Mouse (Mus musculus) limb, embryonic 12.5 days (tissue): ENCODE results near the gene Hs6st3. TPM values are rescaled to one million over a fixed set of nuclear protein-coding genes. Genes with fewer than 3 reads are reported as not detected.

Source experiments
- ATAC-seq: fragments of 200-750 bp; cut with Nextera tagmentation; 2 replicates; pipeline ENCODE4 v1.8.0; 2017; ENCODE audit warnings: low read depth, moderate TSS enrichment; ENCODE audit not compliant: insufficient number of reproducible peaks, insufficient read depth, low FRiP score, low TSS enrichment
- H3K27ac ChIP-seq: fragments of 300-500 bp; sonication (generic); 2 replicates; pipeline ENCODE4 v1.5.1; 2016; ENCODE audit warnings: mild to moderate bottlenecking, moderate library complexity
- H3K27me3 ChIP-seq: fragments of 300-500 bp; sonication (generic); 2 replicates; pipeline ENCODE4 v1.6.1; 2016; ENCODE audit warnings: mild to moderate bottlenecking, moderate library complexity
- H3K36me3 ChIP-seq: fragments of 300-500 bp; sonication (generic); 2 replicates; pipeline ENCODE4 v1.6.1; 2016; ENCODE audit warnings: mild to moderate bottlenecking, moderate library complexity
- H3K4me1 ChIP-seq: fragments of 300-500 bp; sonication (generic); replicated peaks from 2 replicates; pipeline ENCODE4 v1.6.1; 2016
- H3K4me2 ChIP-seq: fragments of 300-500 bp; sonication (generic); 2 replicates; pipeline ENCODE4 v1.6.1; 2016; ENCODE audit warnings: mild to moderate bottlenecking, moderate library complexity
- H3K4me3 ChIP-seq: fragments of 300-500 bp; sonication (generic); replicated peaks from 2 replicates; pipeline ENCODE4 v1.5.1; 2016; ENCODE audit warnings: mild to moderate bottlenecking
- H3K9ac ChIP-seq: fragments of 300-500 bp; sonication (generic); replicated peaks from 2 replicates; pipeline ENCODE4 v1.6.1; 2016; ENCODE audit warnings: mild to moderate bottlenecking, moderate library complexity
- H3K9me3 ChIP-seq: fragments of 300-500 bp; sonication (generic); 2 replicates; pipeline ENCODE4 v1.6.1; 2016; ENCODE audit warnings: mild to moderate bottlenecking, moderate library complexity
- WGBS: fragments of 180-500 bp; shearing (Covaris S2); methylation state at CpG from one replicate; pipeline ENCODE4 v1.1.7; 2016; 5-methylcytosine and 5-hydroxymethylcytosine counted together
- polyA plus RNA-seq: library from polyadenylated mRNA; unstranded; fragments of >200 nt; fragmentation: Nextera tagmentation; extraction: Ambion mirVana; gene quantifications from 2 replicates; pipeline ENCODE4 v1.2.1, GENCODE M21; 2016

The Hs6st3 gene
- polyA plus RNA-seq, 1 experiment from 2014 or later = 0.31 TPM

DNA sequence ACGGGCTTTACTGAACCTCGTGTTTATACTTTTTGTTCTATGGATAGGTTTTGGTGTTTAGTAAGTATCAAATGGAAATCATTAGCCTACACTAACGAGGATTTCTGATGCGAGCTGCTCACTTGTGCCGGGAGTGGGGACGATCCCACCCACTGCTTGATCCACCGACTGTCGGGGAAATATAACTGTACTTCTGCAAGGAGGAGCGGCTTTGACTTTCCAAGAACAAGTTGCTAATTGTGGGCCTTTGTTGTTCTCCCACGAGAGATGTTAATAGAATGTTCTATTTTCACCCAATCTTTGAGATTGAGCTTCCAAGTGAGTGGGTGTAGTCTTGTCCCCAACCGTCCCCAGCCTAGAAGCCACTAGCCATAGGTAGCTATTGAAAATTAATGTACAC lies 209.1 kb downstream of the Hs6st3 start:
- Histone ChIP-seq H3K27me3 (no peaks in the 10 kb centered on the region; the same call in 1 of the 2 replicates), H3K4me2 (peak overlapping the region; percentile 28), H3K27ac (no peak overlapping the region), H3K9me3 (no peaks in the 10 kb centered on the region), H3K4me3 (no peak overlapping the region), H3K9ac (no peak overlapping the region), H3K36me3 (no peaks in the 10 kb centered on the region), H3K4me1 (no peaks in the 10 kb centered on the region)
- no peak; the same call in 1 of the 2 replicates for ATAC-seq
- WGBS = 61% methylated on average over 11 of the region's 11 CpGs

GRCm38 (mm10) chr14:119361414-119361813 lies 223.3 kb downstream of the Hs6st3 start:
- ATAC-seq = no peak
- WGBS = 92% methylated on average over 4 of the region's 4 CpGs
- no peak overlapping the region for H3K9ac ChIP-seq

DNA sequence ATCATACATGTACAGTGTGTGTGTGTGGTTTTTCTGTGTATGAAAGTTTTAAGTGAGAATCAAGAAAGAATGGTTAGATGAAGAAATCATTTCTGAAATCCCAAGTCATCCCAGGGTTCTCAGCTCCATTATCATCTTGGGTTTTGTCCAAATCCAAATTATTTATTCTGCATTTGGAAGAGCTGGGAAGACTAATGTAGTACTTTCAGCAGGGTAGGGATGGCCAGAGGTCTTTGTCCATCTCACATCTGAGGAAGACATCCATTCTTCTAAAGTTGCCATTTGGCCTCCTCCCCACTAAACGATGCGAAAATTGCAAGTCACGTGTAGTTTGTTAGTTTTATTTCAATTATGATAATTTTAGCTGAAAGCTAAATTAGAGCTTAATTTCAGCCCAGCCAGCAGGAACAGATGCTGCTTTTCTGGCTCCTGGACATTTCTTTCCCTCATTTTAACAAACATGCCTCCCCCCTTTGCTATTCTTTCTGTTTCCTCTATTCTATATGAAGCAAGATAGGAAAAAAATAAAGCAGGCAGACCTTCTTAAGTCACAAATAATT lies 229.8 kb downstream of the Hs6st3 start:
- Histone ChIP-seq H3K36me3 (no peaks in the 10 kb centered on the region), H3K4me1 (no peaks in the 10 kb centered on the region), H3K4me3 (no peak overlapping the region), H3K27me3 (no peaks in the 10 kb centered on the region), H3K4me2 (no peak overlapping the region), H3K27ac (no peak overlapping the region), H3K9me3 (no peaks in the 10 kb centered on the region), H3K9ac (no peak overlapping the region)
- ATAC-seq = no peak
- WGBS = 78% methylated on average over 3 of the region's 3 CpGs

More at GRCm38 (mm10) chr14:119361414-119361813, 223.3 kb downstream of the Hs6st3 start:
- no peak overlapping the region for H3K4me2 ChIP-seq
- H3K4me3 ChIP-seq = no peak overlapping the region
- H3K4me1 ChIP-seq = no peaks in the 10 kb centered on the region
- H3K27ac ChIP-seq = no peak overlapping the region
- H3K9me3 ChIP-seq = no peaks in the 10 kb centered on the region
- H3K27me3 ChIP-seq = no peaks in the 10 kb centered on the region
- no peaks in the 10 kb centered on the region for H3K36me3 ChIP-seq

DNA sequence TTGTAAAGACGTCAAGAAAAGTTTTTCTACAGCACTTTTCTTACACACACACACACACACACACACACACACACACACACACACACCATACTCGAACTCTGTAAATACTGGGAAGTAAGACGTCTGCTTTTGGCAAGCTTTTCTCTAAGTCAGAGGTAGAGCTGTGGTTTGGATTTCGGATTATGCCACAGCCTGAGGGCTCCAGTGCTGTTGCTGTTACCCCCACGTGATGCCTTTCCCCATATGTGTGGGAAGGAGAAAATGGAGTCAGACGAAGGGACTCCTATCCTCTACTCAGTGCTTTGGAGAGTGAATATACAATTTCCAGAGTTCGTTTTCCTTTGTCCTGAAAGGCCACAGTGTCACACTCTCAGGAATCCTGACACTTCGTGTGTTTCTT lies 231.1 kb downstream of the Hs6st3 start:
- H3K27ac ChIP-seq = no peak overlapping the region
- H3K27me3 ChIP-seq = no peaks in the 10 kb centered on the region
- no peak overlapping the region for H3K4me3 ChIP-seq
- H3K36me3 ChIP-seq = no peaks in the 10 kb centered on the region
- H3K4me2 ChIP-seq = no peak overlapping the region
- WGBS = 72% methylated on average over 8 of the region's 8 CpGs
- no peak overlapping the region for H3K9ac ChIP-seq
- no peak for ATAC-seq
- no peaks in the 10 kb centered on the region for H3K9me3 ChIP-seq
- no peaks in the 10 kb centered on the region for H3K4me1 ChIP-seq

DNA sequence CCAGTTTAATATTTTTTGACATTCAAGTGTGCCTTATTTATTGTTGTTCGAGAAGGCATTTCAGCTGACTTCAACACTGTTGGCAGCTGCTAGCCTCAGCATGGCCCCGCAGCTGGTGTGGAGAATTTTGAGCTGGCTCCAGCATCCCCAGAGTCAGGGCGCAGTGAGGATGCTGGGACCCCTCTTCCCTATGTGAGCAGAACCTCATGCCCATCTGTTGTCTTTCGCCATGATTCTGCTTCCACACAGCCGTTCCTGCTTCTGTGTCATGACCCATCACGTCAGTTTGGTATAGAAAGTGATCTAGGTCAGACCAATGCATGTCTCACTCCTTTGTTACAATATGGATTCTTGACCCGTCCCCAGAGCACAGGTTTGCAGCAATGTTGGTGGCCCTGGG lies 231.9 kb downstream of the Hs6st3 start:
- no peaks in the 10 kb centered on the region for H3K9me3 ChIP-seq
- no peak overlapping the region for H3K27ac ChIP-seq
- H3K4me3 ChIP-seq = no peak overlapping the region
- no peaks in the 10 kb centered on the region for H3K36me3 ChIP-seq
- 88% methylated on average over 7 of the region's 7 CpGs for WGBS
- no peaks in the 10 kb centered on the region for H3K27me3 ChIP-seq
- no peak overlapping the region for H3K4me2 ChIP-seq
- no peaks in the 10 kb centered on the region for H3K4me1 ChIP-seq
- ATAC-seq = no peak
- H3K9ac ChIP-seq = no peak overlapping the region

GRCm38 (mm10) chr14:119379303-119379702 lies 241.2 kb downstream of the Hs6st3 start:
- no peak overlapping the region for H3K4me2 ChIP-seq
- no peak overlapping the region for H3K4me3 ChIP-seq
- H3K9me3 ChIP-seq = peaks cover 6% of the 10 kb centered on the region; the same call in 1 of the 2 replicates
- no peak overlapping the region for H3K9ac ChIP-seq
- no peak overlapping the region for H3K27ac ChIP-seq
- ATAC-seq = no peak
- no peaks in the 10 kb centered on the region for H3K36me3 ChIP-seq
- no peaks in the 10 kb centered on the region for H3K4me1 ChIP-seq
- WGBS = 86% methylated on average over 2 of the region's 2 CpGs
- H3K27me3 ChIP-seq = no peaks in the 10 kb centered on the region

DNA sequence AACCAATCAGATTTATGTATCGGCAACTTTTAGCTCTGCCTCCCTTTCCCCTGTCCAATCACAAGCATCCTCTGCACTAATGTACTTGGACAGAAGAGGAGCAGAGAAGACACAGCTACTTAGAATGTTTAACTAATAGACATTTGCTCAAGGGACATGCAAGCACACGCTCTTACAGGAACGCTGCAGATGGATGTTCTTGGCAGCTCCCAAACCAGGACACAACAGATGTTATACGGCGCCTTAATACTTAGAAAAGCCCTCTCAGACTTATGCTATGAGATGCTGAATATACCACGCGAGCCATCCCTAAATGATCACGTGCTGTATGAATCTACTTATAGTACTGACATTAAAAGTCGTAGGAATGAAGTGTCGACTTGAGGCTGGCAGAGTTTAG lies 263.5 kb downstream of the Hs6st3 start:
- 90% methylated on average over 10 of the region's 10 CpGs for WGBS
- Histone ChIP-seq H3K36me3 (no peaks in the 10 kb centered on the region), H3K27ac (no peak overlapping the region), H3K27me3 (no peaks in the 10 kb centered on the region), H3K4me2 (no peak overlapping the region), H3K4me1 (no peaks in the 10 kb centered on the region), H3K9me3 (no peaks in the 10 kb centered on the region), H3K4me3 (no peak overlapping the region), H3K9ac (no peak overlapping the region)
- no peak for ATAC-seq

DNA sequence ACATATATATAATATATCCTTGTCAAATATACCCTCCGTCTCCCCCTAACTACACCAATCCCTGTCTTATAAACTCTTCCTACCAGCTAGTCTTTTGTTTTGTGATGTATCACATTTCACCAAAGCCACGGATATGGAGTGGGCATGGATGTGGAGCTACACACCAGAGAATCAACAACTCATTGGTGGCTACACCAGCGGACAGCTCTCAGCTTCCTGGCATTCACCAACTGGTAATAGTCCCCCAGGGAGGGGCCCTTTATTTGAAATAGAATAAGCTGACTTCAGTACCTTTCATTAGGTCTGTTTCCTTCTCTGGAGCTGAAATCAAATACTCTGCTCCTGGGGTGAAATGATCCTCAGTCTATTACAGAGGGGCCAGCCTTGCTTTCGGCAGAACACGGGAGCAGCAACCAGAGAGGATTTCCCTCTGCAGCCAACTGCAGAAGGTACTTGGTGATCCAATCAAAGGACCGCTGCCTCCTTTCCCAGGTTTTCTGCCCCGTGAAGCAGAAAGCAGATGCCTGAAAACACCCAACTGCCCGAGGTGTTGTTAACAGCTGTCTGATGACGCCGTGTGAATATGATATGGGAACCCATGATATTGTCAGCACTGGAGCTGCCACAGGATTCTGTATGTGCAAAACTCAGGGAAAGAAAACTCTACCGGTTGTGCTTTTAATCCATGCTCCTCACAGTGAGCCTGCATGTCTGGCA lies 271.4 kb downstream of the Hs6st3 start:
- H3K9ac ChIP-seq = no peak overlapping the region
- H3K4me3 ChIP-seq = no peak overlapping the region
- no peak overlapping the region for H3K27ac ChIP-seq
- H3K4me1 ChIP-seq = peaks cover 6% of the 10 kb centered on the region; the same call in 1 of the 2 replicates
- WGBS = 61% methylated on average over 11 of the region's 11 CpGs
- H3K9me3 ChIP-seq = no peaks in the 10 kb centered on the region
- no peaks in the 10 kb centered on the region for H3K36me3 ChIP-seq
- no peak overlapping the region for H3K4me2 ChIP-seq
- no peaks in the 10 kb centered on the region for H3K27me3 ChIP-seq
- peak; percentile 63; the same call in 1 of the 2 replicates for ATAC-seq

DNA sequence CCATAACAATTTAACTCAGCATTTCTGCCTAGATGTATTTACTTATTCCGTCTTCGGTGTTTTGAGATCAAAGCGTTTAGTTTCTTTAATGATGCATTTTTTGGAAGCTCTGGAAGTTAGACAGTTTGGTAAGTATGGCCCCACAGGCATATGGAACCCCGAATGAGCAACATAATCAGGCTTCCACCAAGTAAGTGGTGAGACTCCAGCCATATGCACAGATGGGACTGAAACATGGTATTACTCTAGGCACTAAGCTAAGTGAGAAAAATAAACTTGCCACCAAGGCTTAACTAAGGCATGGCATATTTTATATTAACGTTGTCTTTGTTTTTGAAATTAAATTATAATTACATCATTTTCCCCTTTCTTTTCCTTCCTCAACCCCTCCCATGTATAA lies 284.8 kb downstream of the Hs6st3 start:
- 85% methylated on average over 5 of the region's 5 CpGs for whole genome bisulfite sequencing
- H3K36me3 ChIP-seq = no peaks in the 10 kb centered on the region
- no peak for ATAC-seq
- no peak overlapping the region for H3K4me2 ChIP-seq
- H3K9me3 ChIP-seq = no peaks in the 10 kb centered on the region
- H3K27ac ChIP-seq = no peak overlapping the region
- no peak overlapping the region for H3K9ac ChIP-seq
- H3K4me3 ChIP-seq = no peak overlapping the region
- no peaks in the 10 kb centered on the region for H3K27me3 ChIP-seq
- H3K4me1 ChIP-seq = no peaks in the 10 kb centered on the region

DNA sequence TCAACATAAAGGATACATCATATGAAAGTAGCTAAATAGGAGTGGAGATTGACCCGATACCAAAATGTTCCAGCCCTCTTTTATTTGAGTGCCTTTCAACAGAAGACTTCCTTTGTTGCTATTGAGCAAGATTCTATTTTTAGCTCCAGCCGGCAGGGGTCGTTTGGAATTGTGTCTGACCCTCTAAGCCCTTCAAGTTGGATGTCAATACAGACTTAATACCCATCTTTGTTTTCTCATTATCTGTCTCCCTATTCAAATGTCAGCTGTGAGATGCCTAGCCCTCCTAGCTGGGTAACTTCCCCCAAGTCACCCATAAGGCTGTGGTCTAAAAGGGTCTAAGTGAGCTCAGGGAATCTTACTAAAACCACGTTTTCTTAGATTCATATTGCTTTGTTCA lies 312.3 kb downstream of the Hs6st3 start:
- H3K9ac ChIP-seq = no peak overlapping the region
- WGBS = 59% methylated on average over 4 of the region's 4 CpGs
- H3K4me3 ChIP-seq = no peak overlapping the region
- no peaks in the 10 kb centered on the region for H3K9me3 ChIP-seq
- H3K4me1 ChIP-seq = no peaks in the 10 kb centered on the region
- H3K36me3 ChIP-seq = no peaks in the 10 kb centered on the region
- H3K27ac ChIP-seq = no peak overlapping the region
- no peak overlapping the region for H3K4me2 ChIP-seq
- no peaks in the 10 kb centered on the region for H3K27me3 ChIP-seq
- no peak for ATAC-seq

DNA sequence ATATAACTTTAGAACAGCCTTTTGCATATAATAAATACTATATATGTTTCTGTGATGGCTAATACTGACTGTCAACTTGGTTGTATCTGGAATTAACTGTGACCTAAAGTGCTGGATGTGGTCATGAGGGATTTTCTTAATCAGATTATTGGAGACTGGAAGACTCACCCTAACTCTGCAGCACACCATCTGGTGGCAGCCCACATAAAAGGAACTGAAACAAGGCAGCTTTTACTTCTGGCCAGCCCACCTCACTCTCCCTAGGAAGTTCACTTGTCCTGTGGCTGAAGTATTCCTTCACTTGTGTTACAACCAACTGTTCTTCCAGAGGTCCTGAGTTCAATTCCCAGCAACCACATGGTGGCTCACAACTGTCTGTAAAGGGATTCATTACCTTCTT lies 313.5 kb downstream of the Hs6st3 start:
- no peaks in the 10 kb centered on the region for H3K27me3 ChIP-seq
- no peaks in the 10 kb centered on the region for H3K9me3 ChIP-seq
- no peak overlapping the region for H3K27ac ChIP-seq
- H3K9ac ChIP-seq = no peak overlapping the region
- no peaks in the 10 kb centered on the region for H3K4me1 ChIP-seq
- no peaks in the 10 kb centered on the region for H3K36me3 ChIP-seq
- H3K4me3 ChIP-seq = no peak overlapping the region
- no peak for ATAC-seq
- no peak overlapping the region for H3K4me2 ChIP-seq

DNA sequence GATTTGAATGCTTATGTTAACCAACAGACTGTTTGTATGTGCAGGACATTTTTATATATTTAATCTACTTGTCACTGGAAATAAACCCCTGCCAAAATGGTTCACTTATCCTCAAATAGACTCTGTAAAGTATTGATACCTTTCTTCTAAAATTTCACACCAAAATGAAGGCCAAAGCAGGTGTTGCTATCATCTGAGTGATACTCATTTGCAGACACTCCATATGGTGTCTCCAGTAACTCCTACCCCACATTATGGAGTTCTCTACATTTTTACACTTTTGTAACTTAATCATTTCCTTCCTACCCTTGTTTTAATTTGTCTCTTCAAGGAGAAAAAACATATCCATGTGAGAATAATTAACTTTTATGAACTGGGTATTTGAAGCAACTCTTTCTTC lies 314.2 kb downstream of the Hs6st3 start:
- Histone ChIP-seq H3K4me1 (no peaks in the 10 kb centered on the region), H3K9me3 (no peaks in the 10 kb centered on the region), H3K27ac (no peak overlapping the region), H3K9ac (no peak overlapping the region), H3K36me3 (no peaks in the 10 kb centered on the region), H3K27me3 (no peaks in the 10 kb centered on the region), H3K4me2 (no peak overlapping the region), H3K4me3 (no peak overlapping the region)
- no peak for ATAC-seq
